Mouse (Mus musculus) lung, postnatal 25 days (tissue): ENCODE results near the gene Abcb5.
"Not testable (repeated sequence)": the region's sequence is repeated elsewhere in the genome, so short reads cannot be mapped to it uniquely, and the experiment has no call there.

Experiments used
- DNase-seq: peaks from one replicate; pipeline ENCODE4 v3.0.0; 2022; ENCODE audit warnings: low spot score

Abcb5 gene

DNA sequence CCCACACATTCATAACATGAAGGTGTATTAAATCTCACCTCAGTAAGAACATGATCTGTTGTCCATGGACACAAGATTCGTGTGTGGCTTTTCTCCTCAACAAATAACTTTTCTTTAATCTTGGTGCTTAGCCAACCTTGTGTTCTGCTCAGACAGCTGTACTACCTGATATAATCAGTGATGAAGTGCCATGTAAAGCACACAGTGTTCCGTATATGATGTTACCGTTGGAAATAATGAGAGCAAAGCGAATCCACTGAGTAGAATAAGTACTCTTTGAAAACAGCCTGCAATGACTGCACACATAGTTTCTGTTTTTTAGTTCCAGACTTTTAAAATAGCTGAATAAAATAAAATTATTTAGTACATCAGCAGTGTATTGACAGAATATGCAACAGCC, at the start of gene Abcb5:
TSS of gene Abcb5 (minus strand) at position 101 of the 400 bp plus-strand sequence.
- no peak for DNase-seq

DNA sequence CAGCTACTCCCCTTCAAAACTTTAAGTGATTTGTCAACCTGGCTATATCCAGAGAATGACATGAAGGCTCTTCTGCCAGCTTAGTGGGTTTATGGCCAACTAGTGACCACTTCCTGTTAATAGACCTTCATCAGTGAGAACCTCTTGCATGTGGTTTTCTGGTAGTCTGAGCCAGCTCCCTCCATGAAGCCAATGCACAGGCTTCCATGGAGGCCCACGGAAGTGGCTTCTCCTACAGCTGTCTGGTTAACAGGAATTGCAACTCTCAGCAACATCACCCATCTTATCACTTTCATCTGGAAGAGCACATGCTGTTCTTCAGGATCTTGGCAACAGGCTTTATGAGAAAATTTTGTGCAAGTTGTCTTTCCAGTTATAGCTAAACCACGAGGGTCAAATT, 33.0 kb upstream of the Abcb5 start:
- no peak for DNase-seq

DNA sequence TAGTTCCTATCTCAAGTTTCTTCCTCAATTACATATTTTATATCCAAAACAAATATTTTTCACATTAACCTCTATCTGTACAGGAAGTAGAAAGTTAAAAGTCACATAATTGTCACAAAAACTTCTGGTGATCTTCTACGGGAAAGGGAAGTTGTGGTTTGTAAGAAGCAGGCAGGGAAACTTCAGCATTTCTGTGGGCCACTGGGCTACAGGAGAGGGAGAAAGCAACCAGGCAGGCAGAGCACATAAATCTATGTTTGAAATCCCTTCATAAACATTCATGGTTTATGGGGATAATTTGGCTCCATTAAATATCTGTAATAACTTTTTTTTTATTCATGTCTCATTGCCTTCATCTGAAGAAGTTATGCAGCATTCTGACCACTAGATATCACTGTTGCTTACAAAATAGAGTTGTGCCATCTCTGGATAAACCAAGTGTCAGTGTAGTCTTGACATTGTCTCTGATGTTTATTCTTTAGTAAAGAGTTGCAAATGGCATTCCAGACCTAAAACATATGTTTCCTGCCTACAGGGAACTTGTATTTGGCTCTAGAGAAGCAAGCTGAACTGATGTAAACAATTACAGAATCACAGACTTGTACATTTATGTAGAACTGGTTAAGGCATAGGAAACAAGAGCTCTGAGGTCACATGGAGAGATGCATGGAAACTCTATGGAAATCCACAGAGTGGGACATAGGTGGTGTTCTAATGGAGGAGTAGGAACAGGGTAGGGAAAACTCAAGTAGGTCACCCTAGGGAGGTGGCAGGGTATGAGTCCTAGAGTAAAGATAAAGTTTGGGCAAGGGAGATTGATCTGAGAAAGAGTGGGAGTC, 28.3 kb upstream of the Abcb5 start:
- DNase-seq: no peak

DNA sequence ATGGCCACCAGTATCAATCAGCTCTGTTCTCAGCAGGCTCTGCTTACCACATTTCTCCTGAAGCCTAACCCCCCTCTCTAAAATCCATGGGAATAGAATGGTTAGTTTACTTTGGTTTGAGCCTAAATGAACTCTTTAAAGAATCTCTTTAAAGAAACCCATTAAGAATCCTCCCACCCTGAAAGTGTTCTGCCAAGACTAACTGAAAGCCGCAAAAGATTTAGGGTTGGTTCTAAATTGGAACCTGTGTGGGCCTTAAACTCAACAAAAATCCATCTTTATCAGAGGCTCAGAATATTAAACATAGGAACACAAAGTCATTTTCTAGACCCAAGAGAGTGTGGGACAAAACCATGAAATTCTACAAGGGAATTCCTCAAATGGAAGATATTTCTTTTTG, 18.6 kb upstream of the Abcb5 start:
- no peak for DNase-seq

DNA sequence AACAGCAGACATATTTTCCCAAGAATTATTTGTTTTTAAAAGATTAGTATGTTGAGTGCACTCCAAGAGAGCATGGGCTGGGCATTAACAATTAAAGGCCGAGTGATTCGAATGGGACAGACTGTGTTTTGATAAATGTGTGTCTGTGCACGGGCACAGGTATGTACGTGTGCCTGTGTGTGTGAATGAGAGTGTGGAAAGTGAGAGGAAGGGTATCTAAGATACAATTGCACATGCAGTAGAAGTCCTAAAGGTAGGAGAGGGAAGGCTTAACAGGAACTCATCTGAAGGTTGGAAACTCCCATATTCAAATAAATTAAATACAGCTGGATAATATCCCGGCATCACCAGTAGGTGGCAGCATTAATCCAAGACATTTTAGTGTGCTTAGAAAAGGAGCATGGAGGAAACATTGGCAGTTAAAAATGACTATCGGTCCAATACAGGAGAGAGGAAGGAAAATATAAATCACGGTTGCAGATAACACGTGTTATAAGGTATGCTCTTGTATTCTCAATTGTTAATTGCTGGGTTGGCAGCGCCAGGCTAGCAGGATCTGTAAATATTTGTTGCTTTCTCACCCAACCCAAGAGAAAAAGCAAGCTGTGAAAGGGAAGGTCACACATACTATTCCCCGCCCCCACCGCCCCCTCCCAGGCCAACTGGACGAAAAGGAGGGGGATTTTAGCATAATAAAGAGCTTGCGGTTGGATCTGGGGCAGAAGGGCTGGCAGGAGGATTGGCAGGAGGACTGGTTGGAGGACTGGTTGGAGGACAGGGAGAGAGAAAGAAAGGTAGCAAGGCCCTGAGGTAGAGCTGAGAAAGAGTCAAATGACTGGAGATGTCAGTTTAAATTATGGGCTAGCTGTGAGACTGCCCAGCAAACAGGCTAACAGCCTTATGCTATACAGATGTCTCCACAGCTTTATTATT, 35.6 kb downstream of the Abcb5 start:
- DNase-seq: peak; percentile 52

DNA sequence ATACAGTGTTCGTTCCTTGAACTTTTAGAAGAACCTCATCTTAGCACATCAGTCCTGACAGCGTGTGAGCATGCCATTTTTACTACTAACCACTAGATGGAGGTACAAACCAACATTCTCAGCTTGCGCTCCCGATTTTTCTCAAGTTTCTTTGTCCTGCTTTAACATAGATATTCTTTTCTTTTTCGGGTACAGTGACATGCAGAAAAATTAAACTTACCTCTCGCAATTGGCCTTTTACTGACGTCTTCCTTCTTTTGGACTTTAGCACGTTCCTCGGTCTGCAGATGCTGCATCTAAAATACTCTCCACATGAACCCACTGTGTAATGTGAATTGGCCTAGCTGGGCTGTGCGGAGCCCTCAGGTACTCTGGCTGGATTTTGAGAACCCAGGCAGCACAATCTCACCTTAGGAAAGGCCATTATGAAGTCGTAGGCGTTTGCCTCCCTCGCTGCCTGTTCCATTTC, 39.4 kb downstream of the Abcb5 start:
- DNase-seq: peak; percentile 3

DNA sequence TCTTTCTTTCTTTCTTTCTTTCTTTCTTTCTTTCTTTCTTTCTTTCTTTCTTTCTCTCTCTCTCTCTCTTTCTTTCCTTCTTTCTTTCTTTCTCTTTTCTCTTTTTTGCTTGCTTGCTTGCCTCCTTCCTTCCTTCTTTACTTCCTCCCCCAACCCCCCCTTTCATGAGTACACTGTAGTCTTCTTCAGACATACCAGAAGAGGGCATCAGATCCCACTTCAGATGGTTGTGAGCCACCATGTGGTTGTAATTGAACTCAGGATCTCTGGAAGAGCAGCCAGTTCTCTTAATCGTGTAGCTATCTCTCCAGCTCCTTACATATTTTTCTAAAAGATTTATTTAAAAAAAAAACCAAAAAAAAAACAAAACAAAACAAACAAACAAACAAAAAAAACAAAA, 42.3 kb downstream of the Abcb5 start:
- DNase-seq: not testable (repeated sequence)

DNA sequence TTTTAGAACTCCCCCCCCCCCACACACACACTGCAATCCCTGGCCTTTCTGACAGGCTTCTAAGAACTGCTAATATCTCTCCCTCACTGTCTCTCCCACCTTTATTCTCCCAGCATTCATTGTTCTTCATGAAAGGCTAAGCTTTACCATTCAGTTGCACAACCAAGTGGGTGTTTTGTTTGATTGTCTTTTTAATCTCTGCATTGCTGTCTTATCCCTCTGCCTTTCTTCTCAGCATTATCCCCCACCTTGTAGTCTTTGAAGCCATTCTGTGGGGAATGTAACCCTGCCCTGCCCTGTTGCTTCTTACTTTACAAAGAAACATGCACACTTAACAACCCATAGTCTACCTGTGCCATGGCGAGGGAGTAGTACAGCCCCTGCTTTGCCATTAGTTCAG, 48.5 kb downstream of the Abcb5 start:
- no peak for DNase-seq

DNA sequence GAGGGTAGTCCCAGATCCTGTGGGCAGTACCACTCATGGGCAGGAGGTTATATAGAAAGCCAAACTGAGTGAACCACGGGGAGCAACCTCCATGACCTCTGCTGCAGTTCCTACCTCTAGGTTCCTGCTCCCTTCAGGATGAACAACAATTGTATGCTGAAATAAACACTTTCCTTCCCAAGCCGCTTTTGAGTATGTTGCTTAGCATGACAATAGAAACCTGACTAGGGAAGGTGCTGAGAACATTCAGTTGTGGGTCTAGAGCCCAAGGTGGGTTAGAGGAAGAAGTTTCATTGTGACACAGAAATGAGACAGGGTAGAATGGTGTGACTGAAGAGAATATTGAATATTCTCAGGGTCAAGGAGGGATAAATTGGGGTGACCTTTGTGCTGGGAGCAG, 55.9 kb downstream of the Abcb5 start:
- no peak for DNase-seq

DNA sequence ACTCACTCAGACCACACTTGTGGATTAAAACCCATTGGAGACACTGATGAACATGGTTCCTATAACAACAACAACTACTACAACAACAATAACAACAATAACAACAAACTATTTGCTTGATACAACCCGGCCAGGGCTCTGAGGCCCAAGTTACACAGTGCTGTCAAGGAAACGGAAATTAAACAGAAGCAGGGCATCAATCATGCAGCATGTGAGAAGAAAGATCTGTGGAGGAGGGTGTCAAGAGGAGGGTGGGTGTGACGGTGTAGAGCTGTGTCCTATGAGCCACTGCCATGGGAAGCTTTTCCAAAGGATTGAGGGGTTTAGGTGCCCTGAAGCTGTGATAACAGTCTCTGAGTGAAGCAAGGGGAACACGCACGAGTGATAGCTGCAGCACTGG, 64.0 kb downstream of the Abcb5 start:
- DNase-seq: no peak

DNA sequence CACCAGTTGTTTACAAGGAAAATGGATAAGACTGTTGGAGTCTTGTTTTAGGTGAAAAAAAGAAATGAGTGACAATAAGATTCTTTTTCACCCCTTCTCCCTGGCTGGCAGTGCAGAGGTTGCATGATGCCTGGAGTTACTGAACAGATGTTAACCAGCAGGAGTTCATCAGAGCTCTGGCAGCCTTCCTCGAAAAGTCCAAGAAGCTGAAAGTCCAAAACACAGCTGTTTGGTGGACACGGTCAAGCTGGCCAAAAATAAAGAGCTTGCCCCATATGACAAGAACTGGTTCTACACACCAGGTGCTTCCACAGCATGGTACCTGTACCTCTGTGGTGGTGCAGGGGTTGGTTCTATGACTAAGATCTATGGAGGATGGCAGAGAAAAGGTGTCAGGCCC, 78.3 kb downstream of the Abcb5 start:
- peak; percentile 53 for DNase-seq

DNA sequence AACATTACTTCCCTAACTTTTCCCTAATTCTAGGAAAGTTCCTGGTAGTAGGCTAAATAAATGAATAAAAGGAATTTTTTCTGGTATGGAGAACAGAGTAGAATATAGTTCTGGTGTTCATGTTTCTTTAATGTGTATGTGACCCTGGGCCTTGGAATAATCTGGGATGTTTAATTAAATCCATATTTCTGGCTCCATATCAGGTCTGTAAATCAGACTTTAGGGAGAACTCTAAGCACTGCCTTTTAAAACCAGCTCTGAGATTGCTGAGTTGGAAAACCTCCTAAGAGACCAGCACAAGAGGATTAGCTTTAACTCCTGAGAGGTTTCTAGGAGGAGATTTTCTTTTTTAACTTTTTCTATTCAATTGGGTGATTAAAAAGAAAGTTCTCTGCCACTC, 83.4 kb downstream of the Abcb5 start:
- no peak for DNase-seq

DNA sequence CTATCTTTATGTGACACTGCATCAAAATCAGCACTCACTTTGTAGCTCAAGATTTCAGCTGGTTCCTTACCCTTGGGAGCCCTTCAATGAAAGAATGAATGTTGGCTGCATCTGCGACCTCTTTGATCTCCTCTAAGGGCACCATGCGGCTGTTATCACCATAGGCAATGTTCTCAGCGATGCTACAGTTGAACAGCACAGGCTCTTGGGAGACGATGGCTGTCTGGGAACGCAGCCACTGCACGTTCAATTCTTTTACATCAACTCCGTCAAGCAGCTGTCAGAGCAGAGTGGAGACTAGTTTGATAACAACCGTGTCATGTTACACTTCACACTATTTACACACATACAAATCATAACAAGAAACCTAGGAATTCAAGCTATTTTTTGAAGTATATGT, 93.5 kb downstream of the Abcb5 start:
- DNase-seq: no peak

DNA sequence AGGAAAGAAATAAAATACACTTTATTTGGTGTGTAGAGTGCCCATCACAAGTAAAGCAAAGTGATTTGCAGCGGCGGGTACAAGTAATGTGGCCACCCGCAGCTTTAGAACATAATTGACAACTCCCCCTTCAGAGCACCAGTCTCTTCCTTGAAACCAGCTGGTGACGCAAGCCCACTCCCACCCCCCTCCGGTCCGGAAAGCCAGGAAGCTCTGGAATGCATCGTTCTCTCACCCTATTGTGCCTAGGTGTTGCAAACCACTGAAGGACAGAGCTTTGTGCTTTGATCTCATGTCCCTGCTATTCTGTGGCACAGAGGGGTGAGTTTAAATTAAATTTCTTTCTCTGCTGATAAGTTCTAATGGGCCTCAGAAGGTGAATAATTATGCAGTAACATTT, 110.1 kb downstream of the Abcb5 start:
- DNase-seq: no peak

DNA sequence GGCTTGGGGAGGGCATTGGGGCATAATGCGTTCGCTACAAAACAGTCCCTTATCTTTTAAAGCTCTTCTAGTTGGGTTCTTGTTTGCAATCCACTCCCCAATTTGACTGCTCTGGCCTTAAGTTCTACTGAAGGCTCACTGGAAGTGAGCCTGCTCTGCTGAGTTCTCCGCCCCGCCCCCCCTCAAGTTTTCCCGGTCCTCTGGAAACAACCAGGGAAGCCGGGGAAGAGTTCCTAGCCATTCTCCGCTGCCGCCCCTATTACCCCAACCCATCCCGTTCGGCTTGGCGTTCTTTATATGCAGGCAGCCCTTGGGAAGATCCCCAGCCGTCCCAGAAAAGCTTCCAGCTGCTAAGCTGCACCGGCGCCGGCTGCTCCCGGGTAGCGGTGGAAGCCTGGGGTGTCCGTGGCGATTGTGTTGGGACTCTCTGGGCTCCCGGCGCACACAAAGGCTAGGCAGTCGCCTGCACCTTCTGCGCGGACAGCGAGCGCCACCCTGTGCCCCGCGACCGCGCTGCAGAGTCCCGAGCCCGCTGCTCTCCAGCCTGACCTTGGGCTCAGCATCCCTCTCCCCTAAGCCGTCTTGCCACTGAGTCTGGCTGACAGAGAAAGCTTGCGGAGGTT, 111.3 kb downstream of the Abcb5 start:
- peak; percentile 38 for DNase-seq

DNA sequence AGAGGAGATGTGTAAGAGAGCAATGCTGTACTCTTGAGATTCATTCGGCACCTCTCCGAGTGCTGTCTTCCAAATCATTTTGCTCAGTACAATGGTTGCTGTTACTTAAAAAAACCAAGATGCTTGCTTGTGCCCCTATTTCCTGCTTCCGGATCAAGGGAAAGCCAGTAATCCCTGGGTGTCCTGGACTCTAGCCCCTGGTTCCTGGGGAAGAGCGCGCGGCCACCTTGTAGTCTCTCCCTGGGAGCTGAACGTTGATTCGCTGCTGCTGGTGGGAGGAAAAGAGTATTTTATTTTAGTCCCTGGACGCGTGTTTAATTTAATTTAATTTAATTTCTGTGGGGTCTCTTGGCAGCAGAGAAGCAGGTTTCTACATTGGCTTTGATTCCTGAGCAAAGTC, 111.8 kb downstream of the Abcb5 start:
- no peak for DNase-seq

DNA sequence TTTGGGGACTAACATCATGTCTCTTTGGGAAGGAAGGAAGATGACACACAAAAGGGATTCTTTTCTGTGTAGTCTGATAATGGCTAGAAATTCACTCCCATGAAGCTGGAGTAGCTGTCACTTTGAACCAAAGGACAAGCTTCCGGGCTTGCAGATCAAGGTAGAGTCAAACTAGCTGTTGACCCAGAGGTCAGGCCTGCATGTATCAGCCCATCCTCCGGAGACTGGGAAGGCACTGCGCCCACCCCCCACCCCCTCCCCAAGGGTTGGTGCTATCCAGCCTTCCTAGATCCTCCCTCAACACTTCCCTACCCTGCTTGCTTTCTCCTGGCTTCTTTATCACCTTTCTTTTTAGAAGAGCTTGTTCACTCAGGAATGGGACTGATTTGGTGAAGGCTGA, 112.9 kb downstream of the Abcb5 start:
- DNase-seq: no peak

DNA sequence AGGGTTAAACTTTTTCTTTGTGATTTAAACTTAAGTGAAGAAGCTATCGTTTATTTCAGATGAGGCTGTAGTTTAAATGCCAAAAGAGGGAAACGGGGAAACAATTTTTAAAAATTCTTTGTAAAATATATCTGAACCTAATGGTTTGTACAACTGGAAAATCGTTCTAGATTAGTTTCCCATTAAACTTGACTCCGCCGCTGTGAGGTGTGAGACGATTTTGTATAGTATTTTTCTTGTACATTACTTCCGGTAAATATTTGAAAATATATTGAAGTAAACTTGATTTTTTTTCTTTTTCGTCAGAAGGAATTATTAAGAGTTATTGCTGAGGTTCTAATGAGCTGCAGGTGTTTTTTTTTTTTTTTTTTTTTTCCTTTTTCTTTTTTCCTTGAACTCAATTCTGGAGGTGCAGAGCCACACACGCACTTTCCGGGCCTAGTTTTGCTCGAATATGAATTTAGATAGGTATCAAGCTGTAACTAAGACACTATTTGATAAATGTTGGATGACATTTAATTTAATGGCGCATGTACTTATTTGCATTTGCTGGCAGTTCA, 115.3 kb downstream of the Abcb5 start:
- no peak for DNase-seq

DNA sequence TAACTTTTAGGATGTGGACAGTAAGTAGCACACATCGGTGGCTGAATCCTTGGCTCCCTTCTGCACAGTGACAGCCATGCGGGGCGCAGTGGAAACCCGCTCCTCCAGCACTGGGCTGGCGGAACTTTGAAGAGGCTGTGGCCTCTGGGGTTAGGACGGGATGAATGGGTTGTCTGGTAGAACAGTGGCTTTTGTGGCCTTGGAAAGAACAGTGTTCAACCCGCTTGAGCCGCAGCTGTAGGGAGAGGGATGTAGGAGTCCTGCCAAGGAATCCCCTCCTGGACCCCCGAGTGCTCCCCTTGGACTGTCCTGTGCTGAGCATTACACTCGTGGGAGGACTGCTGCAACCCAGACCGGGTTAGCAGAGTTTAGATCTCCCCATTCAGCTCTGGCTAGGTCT, 116.2 kb downstream of the Abcb5 start:
- no peak for DNase-seq

DNA sequence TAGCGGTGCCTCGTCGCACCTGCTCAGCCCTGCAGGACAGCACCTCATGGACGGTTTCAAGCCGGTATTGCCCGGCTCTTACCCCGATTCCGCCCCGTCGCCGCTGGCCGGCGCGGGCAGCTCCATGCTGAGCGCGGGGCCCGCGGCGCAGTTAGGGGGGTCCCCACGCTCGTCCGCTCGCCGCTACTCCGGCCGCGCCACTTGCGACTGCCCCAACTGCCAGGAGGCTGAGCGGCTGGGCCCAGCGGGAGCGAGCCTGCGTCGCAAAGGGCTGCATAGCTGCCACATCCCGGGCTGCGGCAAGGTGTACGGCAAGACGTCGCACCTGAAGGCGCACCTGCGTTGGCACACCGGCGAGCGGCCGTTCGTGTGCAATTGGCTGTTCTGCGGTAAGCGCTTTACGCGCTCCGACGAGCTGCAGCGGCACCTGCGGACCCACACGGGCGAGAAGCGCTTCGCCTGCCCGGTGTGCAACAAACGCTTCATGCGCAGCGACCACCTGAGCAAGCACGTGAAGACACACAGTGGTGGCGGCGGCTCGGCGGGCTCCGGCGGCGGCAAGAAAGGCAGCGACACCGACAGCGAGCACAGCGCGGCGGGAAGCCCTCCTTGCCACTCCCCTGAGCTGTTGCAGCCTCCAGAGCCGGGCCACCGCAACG, 116.9 kb downstream of the Abcb5 start:
- DNase-seq: no peak

DNA sequence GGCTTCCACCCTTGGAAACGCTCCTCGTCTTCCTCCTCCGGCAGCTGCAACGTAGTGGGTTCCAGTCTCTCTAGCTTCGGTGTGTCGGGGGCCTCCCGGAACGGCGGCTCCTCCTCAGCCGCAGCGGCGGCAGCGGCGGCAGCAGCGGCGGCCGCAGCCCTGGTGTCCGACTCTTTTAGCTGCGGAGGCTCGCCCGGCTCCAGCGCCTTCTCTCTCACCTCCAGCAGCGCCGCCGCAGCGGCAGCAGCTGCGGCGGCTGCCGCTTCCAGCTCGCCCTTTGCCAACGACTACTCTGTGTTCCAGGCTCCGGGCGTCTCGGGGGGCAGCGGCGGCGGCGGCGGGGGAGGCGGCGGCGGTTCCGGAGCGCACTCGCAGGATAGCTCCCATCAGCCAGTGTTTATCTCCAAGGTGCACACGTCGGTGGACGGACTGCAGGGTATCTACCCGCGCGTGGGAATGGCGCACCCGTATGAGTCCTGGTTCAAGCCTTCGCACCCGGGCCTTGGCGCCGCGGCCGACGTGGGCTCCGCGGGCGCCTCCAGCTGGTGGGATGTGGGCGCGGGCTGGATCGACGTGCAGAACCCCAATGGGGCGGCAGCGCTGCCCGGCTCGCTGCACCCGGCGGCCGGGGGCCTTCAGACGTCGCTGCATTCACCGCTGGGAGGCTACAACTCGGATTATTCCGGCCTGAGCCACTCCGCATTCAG, 117.6 kb downstream of the Abcb5 start:
- DNase-seq: no peak
